Mouse (Mus musculus): ENCODE measurements around the gene Ghdc. TPM values are rescaled to one million over a fixed set of nuclear protein-coding genes. Genes with fewer than 3 reads are reported as not detected.

Ghdc gene
- polyA plus RNA-seq, 1 experiment: 5.5 TPM

- H3K79me3 ChIP-seq (ENCODE audit: low read depth): no peaks in the 10 kb centered on the region
- no peak overlapping the region for H3ac ChIP-seq (ENCODE audit: control insufficient read depth, insufficient read length, low read depth)
- H3K4me3 ChIP-seq (ENCODE audit: insufficient read depth, poor library complexity, severe bottlenecking): no peak overlapping the region
- no peaks in the 10 kb centered on the region for H3K36me3 ChIP-seq (ENCODE audit: control insufficient read depth, insufficient read depth)
- H3K79me2 ChIP-seq (ENCODE audit: control insufficient read depth, insufficient read depth): no peaks in the 10 kb centered on the region
- TF ChIP-seq MYOG (IDR thresholded peaks at IDR 0.05; ENCODE audit: control insufficient read depth, extremely low read depth, insufficient read length): no peak
- no peak for TF ChIP-seq USF1 (IDR thresholded peaks at IDR 0.05; ENCODE audit: low read depth)
- no peak for TF ChIP-seq MYOD1 (IDR thresholded peaks at IDR 0.05; ENCODE audit: control insufficient read depth, insufficient read length, low read depth)
- no peak for TF ChIP-seq CTCF (IDR thresholded peaks at IDR 0.05; ENCODE audit: control insufficient read depth, insufficient read depth, insufficient read length)
- no peak for TF ChIP-seq MAX (IDR thresholded peaks at IDR 0.05)
- TF ChIP-seq FOSL1 (IDR thresholded peaks at IDR 0.05; ENCODE audit: insufficient read depth, low read length, poor library complexity, severe bottlenecking): no peak
- TF ChIP-seq CEBPB (IDR thresholded peaks at IDR 0.05; ENCODE audit: low read depth): no peak
- no peaks in the 10 kb centered on the region for H3K27me3 ChIP-seq (ENCODE audit: control insufficient read depth, insufficient read depth, insufficient read length)
These were observed 35.9 kb upstream of the Ghdc start for GRCm38 (mm10) chr11:100806380-100807305.

GRCm38 (mm10) chr11:100805535-100805934, 34.8 kb upstream of the Ghdc start:
- Histone ChIP-seq H3K79me2 (ENCODE audit: control insufficient read depth, insufficient read depth) (no peaks in the 10 kb centered on the region), H3K79me3 (ENCODE audit: low read depth) (no peaks in the 10 kb centered on the region), H3ac (ENCODE audit: control insufficient read depth, insufficient read length, low read depth) (no peak overlapping the region), H3K27me3 (ENCODE audit: control insufficient read depth, insufficient read depth, insufficient read length) (no peaks in the 10 kb centered on the region), H3K4me3 (ENCODE audit: insufficient read depth, poor library complexity, severe bottlenecking) (no peak overlapping the region), H3K36me3 (ENCODE audit: control insufficient read depth, insufficient read depth) (no peaks in the 10 kb centered on the region)
- no peak for TF ChIP-seq USF1 (IDR thresholded peaks at IDR 0.05; ENCODE audit: low read depth)
- TF ChIP-seq MAX (IDR thresholded peaks at IDR 0.05): no peak
- no peak for TF ChIP-seq CEBPB (IDR thresholded peaks at IDR 0.05; ENCODE audit: low read depth)
- TF ChIP-seq MYOD1 (IDR thresholded peaks at IDR 0.05; ENCODE audit: control insufficient read depth, insufficient read length, low read depth): peak; percentile 58
- no peak for TF ChIP-seq MYOG (IDR thresholded peaks at IDR 0.05; ENCODE audit: control insufficient read depth, extremely low read depth, insufficient read length)
- TF ChIP-seq CTCF (IDR thresholded peaks at IDR 0.05; ENCODE audit: control insufficient read depth, insufficient read depth, insufficient read length): no peak
- TF ChIP-seq FOSL1 (IDR thresholded peaks at IDR 0.05; ENCODE audit: insufficient read depth, low read length, poor library complexity, severe bottlenecking): no peak

GRCm38 (mm10) chr11:100804409-100804808, 33.7 kb upstream of the Ghdc start:
- Histone ChIP-seq H3ac (ENCODE audit: control insufficient read depth, insufficient read length, low read depth) (no peak overlapping the region), H3K4me3 (ENCODE audit: insufficient read depth, poor library complexity, severe bottlenecking) (no peak overlapping the region), H3K27me3 (ENCODE audit: control insufficient read depth, insufficient read depth, insufficient read length) (no peaks in the 10 kb centered on the region), H3K79me2 (ENCODE audit: control insufficient read depth, insufficient read depth) (no peaks in the 10 kb centered on the region), H3K36me3 (ENCODE audit: control insufficient read depth, insufficient read depth) (no peaks in the 10 kb centered on the region), H3K79me3 (ENCODE audit: low read depth) (no peaks in the 10 kb centered on the region)
- TF ChIP-seq USF1 (IDR thresholded peaks at IDR 0.05; ENCODE audit: low read depth) (no peak), MAX (IDR thresholded peaks at IDR 0.05) (no peak), MYOD1 (IDR thresholded peaks at IDR 0.05; ENCODE audit: control insufficient read depth, insufficient read length, low read depth) (no peak), MYOG (IDR thresholded peaks at IDR 0.05; ENCODE audit: control insufficient read depth, extremely low read depth, insufficient read length) (no peak), CTCF (IDR thresholded peaks at IDR 0.05; ENCODE audit: control insufficient read depth, insufficient read depth, insufficient read length) (no peak), FOSL1 (IDR thresholded peaks at IDR 0.05; ENCODE audit: insufficient read depth, low read length, poor library complexity, severe bottlenecking) (no peak), CEBPB (IDR thresholded peaks at IDR 0.05; ENCODE audit: low read depth) (no peak)

GRCm38 (mm10) chr11:100799426-100799825, 28.7 kb upstream of the Ghdc start:
- Histone ChIP-seq H3K79me3 (ENCODE audit: low read depth) (no peaks in the 10 kb centered on the region), H3ac (ENCODE audit: control insufficient read depth, insufficient read length, low read depth) (no peak overlapping the region), H3K36me3 (ENCODE audit: control insufficient read depth, insufficient read depth) (no peaks in the 10 kb centered on the region), H3K79me2 (ENCODE audit: control insufficient read depth, insufficient read depth) (no peaks in the 10 kb centered on the region), H3K27me3 (ENCODE audit: control insufficient read depth, insufficient read depth, insufficient read length) (no peaks in the 10 kb centered on the region), H3K4me3 (ENCODE audit: insufficient read depth, poor library complexity, severe bottlenecking) (no peak overlapping the region)
- TF ChIP-seq USF1 (IDR thresholded peaks at IDR 0.05; ENCODE audit: low read depth) (no peak), CTCF (IDR thresholded peaks at IDR 0.05; ENCODE audit: control insufficient read depth, insufficient read depth, insufficient read length) (no peak), MYOD1 (IDR thresholded peaks at IDR 0.05; ENCODE audit: control insufficient read depth, insufficient read length, low read depth) (no peak), MYOG (IDR thresholded peaks at IDR 0.05; ENCODE audit: control insufficient read depth, extremely low read depth, insufficient read length) (no peak), MAX (IDR thresholded peaks at IDR 0.05) (no peak), FOSL1 (IDR thresholded peaks at IDR 0.05; ENCODE audit: insufficient read depth, low read length, poor library complexity, severe bottlenecking) (no peak), CEBPB (IDR thresholded peaks at IDR 0.05; ENCODE audit: low read depth) (no peak)

- TF ChIP-seq USF1 (IDR thresholded peaks at IDR 0.05; ENCODE audit: low read depth) (no peak), FOSL1 (IDR thresholded peaks at IDR 0.05; ENCODE audit: insufficient read depth, low read length, poor library complexity, severe bottlenecking) (no peak), CEBPB (IDR thresholded peaks at IDR 0.05; ENCODE audit: low read depth) (no peak), MYOD1 (IDR thresholded peaks at IDR 0.05; ENCODE audit: control insufficient read depth, insufficient read length, low read depth) (no peak), CTCF (IDR thresholded peaks at IDR 0.05; ENCODE audit: control insufficient read depth, insufficient read depth, insufficient read length) (no peak), MAX (IDR thresholded peaks at IDR 0.05) (no peak), MYOG (IDR thresholded peaks at IDR 0.05; ENCODE audit: control insufficient read depth, extremely low read depth, insufficient read length) (no peak)
- H3K27me3 ChIP-seq (ENCODE audit: control insufficient read depth, insufficient read depth, insufficient read length): no peaks in the 10 kb centered on the region
- no peak overlapping the region for H3K4me3 ChIP-seq (ENCODE audit: insufficient read depth, poor library complexity, severe bottlenecking)
- H3K79me2 ChIP-seq (ENCODE audit: control insufficient read depth, insufficient read depth): no peaks in the 10 kb centered on the region
- H3K79me3 ChIP-seq (ENCODE audit: low read depth): no peaks in the 10 kb centered on the region
- H3ac ChIP-seq (ENCODE audit: control insufficient read depth, insufficient read length, low read depth): no peak overlapping the region
- H3K36me3 ChIP-seq (ENCODE audit: control insufficient read depth, insufficient read depth): no peaks in the 10 kb centered on the region
These were observed 25.8 kb upstream of the Ghdc start for GRCm38 (mm10) chr11:100796585-100796984.
